Mouse (Mus musculus): ENCODE measurements around the gene Abcg5. TPM values are rescaled to one million over a fixed set of nuclear protein-coding genes. Genes with fewer than 3 reads are reported as not detected.

The Abcg5 gene
- total and polyA plus RNA-seq, 3 experiments: not detected

DNA sequence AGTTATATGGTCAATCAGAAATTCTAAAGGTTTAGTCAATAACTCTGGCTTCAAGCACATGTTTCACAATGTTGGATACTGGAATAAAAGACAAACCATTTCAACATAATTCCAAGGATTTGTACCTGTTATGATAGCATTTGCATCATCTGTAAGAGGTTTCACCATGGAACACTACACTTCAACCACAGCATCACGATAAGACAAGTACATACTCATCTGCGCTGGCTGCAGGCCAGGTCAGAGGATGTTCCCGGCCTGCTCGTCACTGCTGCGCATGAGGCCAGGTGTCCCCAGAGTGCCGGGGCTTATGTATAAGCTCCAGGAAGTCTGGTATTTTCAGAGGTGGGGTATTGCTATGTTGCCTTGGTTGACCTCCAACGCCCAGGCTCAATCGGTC lies 49.8 kb upstream of the Abcg5 start (continued):
- no peak for TF ChIP-seq UBTF (IDR thresholded peaks at IDR 0.05; ENCODE audit: borderline replicate concordance, insufficient read depth, low read depth, low read length)

GRCm38 (mm10) chr17:84731361-84731760 lies 48.5 kb upstream of the Abcg5 start:
- no peak overlapping the region for H3K27ac ChIP-seq (ENCODE audit: control insufficient read depth, low read depth, low read length)
- H3K36me3 ChIP-seq (ENCODE audit: control insufficient read depth in 1 of 2, insufficient read depth in 2 of 2, low read length in 2 of 2): peaks cover 21 to 27% of the 10 kb centered on the region in 2 experiments

GRCm38 (mm10) chr17:84729140-84729539 lies 46.3 kb upstream of the Abcg5 start:
- H3K79me2 ChIP-seq (ENCODE audit: control insufficient read depth, insufficient read depth, low read length, poor library complexity): no peaks in the 10 kb centered on the region
- H3K27me3 ChIP-seq (ENCODE audit: control insufficient read depth in 1 of 2, insufficient read depth in 2 of 2, low read length in 2 of 2): no peaks in the 10 kb centered on the region
- DNase-seq (ENCODE audit: low read depth, low spot score): no peak
- no peak overlapping the region for H3K27ac ChIP-seq (ENCODE audit: control insufficient read depth, low read depth, low read length)
- H3K9ac ChIP-seq (ENCODE audit: control insufficient read depth, low read depth, low read length, poor library complexity, severe bottlenecking): no peak overlapping the region
- no peak overlapping the region for H3K4me3 ChIP-seq (ENCODE audit: control insufficient read depth in 1 of 2, insufficient read depth in 1 of 2, low read depth in 2 of 2, low read length in 2 of 2)
- TF ChIP-seq USF2 (IDR thresholded peaks at IDR 0.05; ENCODE audit: borderline replicate concordance in 1 of 2, insufficient read depth in 1 of 2, low read depth in 1 of 2, low read length in 2 of 2) (no peak), POLR2AphosphoS2 (IDR thresholded peaks at IDR 0.05; ENCODE audit: low read length) (no peak), NRF1 (IDR thresholded peaks at IDR 0.05; ENCODE audit: insufficient read depth, low read depth, low read length, poor library complexity, severe bottlenecking) (no peak), EP300 (IDR thresholded peaks at IDR 0.05; ENCODE audit: low read depth in 1 of 2, low read length in 2 of 2) (no peak), POLR2A (IDR thresholded peaks at IDR 0.05; ENCODE audit: control insufficient read depth in 1 of 2, insufficient read depth in 1 of 2, low read depth in 1 of 2, low read length in 2 of 2, poor library complexity in 1 of 2) (no peak), MXI1 (IDR thresholded peaks at IDR 0.05; ENCODE audit: low read depth, low read length) (no peak), ZMIZ1 (IDR thresholded peaks at IDR 0.05; ENCODE audit: low read depth, low read length) (no peak), ETS1 (IDR thresholded peaks at IDR 0.05; ENCODE audit: low read depth, low read length) (no peak), TCF12 (IDR thresholded peaks at IDR 0.05; ENCODE audit: low read depth, low read length) (no peak), SIN3A (IDR thresholded peaks at IDR 0.05; ENCODE audit: low read length) (no peak), TAL1 (IDR thresholded peaks at IDR 0.05; ENCODE audit: low read length) (no peak)
- H3K9me3 ChIP-seq (replicated peaks; ENCODE audit: insufficient read depth, low read length): no peaks in the 10 kb centered on the region
- peaks cover 10 to 12% of the 10 kb centered on the region in 2 experiments for H3K4me1 ChIP-seq (ENCODE audit: control insufficient read depth in 1 of 2, insufficient read depth in 2 of 2, low read length in 2 of 2)
- H3K36me3 ChIP-seq (ENCODE audit: control insufficient read depth in 1 of 2, insufficient read depth in 2 of 2, low read length in 2 of 2): peaks cover 21 to 28% of the 10 kb centered on the region in 2 experiments

More at GRCm38 (mm10) chr17:84731361-84731760, 48.5 kb upstream of the Abcg5 start:
- Histone ChIP-seq H3K27me3 (ENCODE audit: control insufficient read depth in 1 of 2, insufficient read depth in 2 of 2, low read length in 2 of 2) (no peaks in the 10 kb centered on the region), H3K4me3 (ENCODE audit: control insufficient read depth in 1 of 2, insufficient read depth in 1 of 2, low read depth in 2 of 2, low read length in 2 of 2) (no peak overlapping the region), H3K79me2 (ENCODE audit: control insufficient read depth, insufficient read depth, low read length, poor library complexity) (no peaks in the 10 kb centered on the region), H3K9me3 (replicated peaks; ENCODE audit: insufficient read depth, low read length) (no peaks in the 10 kb centered on the region), H3K9ac (ENCODE audit: control insufficient read depth, low read depth, low read length, poor library complexity, severe bottlenecking) (no peak overlapping the region), H3K4me1 (ENCODE audit: control insufficient read depth in 1 of 2, insufficient read depth in 2 of 2, low read length in 2 of 2) (peaks cover 10 to 12% of the 10 kb centered on the region in 2 experiments)
- no peak for DNase-seq (ENCODE audit: low read depth, low spot score)
- no peak for TF ChIP-seq USF1 (IDR thresholded peaks at IDR 0.05; ENCODE audit: low read depth, low read length)
- no peak for TF ChIP-seq HCFC1 (IDR thresholded peaks at IDR 0.05; ENCODE audit: low read depth, low read length)
- TF ChIP-seq ZNF384 (IDR thresholded peaks at IDR 0.05; ENCODE audit: low read depth, low read length): no peak
- no peak for TF ChIP-seq NRF1 (IDR thresholded peaks at IDR 0.05; ENCODE audit: insufficient read depth, low read depth, low read length, poor library complexity, severe bottlenecking)
- TF ChIP-seq MAX (IDR thresholded peaks at IDR 0.05; ENCODE audit: low read length): no peak
- no peak for TF ChIP-seq TBP (IDR thresholded peaks at IDR 0.05; ENCODE audit: low read depth, low read length)

Data from MEL (cell line).